Mouse (Mus musculus): ENCODE measurements around the gene Egfr.
A peak's percentile ranks its signal among the peaks of the same experiment; 100 is the strongest.

Gene Egfr

DNA sequence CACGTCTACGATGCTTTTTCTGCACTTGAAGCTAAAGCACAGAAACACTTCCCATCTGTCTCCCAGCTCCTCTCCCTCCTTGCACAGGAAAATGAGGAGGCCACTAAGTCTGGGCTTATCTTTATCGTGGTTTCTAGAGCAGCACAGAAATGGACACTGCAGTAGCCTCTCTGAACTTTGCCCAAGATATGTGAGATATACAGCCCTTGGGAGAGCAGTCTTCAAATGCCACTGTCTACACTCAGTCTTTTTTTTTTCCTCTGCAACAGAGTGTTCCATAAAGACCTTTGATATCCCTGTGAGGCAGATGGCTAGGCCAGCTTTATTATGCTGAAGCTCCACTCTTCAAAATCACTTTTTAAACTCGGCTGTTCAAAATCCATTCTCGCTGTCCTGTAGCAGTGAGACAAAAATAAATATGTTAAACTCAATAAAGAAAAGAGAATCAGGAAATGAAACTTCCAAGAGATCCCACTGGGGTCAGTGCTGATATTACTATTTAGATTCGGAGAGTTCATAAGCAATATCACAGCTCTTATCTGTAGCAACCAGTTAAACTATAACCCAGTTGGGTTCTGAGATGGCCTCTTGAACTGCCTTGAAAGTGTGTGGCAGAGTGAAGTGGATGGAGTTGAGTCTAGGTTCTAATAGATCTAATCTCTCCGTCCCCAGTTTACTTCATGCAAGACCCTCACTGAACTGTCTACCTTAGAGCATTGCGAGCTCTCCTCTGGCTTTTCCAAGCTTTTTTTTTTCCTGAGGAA lies 148.8 kb downstream of the Egfr start:
- no peak for DNase-seq

DNA sequence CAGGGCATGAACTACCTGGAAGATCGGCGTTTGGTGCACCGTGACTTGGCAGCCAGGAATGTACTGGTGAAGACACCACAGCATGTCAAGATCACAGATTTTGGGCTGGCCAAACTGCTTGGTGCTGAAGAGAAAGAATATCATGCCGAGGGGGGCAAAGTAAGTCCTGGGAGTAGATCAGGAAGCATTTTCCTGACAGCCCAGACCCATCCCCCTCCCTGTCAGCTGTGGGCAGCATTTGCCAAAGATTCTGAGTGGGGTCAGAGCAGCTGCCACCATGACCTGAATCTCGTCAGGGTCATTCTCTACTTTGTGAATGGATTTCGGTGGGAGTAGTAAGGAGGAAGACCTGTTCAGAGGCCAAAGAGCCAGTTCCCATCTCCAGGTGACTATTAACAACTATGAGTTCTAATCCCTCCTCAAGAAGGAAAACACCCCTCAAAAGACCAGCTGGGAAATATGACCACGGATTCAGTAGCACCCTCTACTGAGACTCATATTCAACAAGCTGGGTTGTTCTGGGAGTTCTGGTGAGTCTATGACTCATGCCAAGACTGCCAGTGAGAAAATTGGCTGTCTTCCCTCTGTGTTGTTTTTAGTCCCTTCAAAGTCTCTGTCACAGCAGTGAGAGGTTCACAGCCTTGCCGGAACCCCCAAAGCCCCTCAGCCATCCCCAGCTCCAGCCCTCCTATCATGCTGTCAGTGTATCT lies 152.5 kb downstream of the Egfr start:
- DNase-seq: peak; percentile 7

DNA sequence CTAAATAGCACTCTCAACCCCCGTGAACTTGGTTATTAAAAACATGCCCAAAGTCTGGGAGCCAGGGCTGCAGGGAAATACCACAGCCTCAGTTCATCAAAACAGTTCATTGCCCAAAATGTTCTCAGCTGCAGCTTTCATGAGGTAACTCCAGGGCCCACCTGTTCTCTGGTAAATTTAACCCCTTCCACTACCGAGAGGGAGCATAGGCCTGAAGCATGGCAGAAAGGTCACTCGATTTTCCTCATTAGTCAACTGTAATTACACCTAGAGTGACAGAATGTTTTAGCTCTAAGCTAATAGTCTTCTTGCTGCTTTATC lies 153.0 kb downstream of the Egfr start:
- DNase-seq: no peak

DNA sequence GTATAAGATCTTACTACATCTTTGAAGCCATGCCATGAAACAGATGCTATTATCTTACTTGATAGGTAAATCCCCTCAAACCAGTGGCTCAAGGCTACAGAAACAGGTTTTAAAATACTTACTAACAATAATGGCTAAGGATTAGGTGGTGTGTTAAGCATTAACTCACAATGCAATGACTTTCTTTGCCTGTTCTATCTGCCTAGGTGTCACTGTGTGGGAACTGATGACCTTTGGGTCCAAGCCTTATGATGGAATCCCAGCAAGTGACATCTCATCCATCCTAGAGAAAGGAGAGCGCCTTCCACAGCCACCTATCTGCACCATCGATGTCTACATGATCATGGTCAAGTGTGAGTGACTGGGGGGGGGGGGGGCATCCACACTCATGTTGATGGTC lies 154.5 kb downstream of the Egfr start:
- no peak for DNase-seq

DNA sequence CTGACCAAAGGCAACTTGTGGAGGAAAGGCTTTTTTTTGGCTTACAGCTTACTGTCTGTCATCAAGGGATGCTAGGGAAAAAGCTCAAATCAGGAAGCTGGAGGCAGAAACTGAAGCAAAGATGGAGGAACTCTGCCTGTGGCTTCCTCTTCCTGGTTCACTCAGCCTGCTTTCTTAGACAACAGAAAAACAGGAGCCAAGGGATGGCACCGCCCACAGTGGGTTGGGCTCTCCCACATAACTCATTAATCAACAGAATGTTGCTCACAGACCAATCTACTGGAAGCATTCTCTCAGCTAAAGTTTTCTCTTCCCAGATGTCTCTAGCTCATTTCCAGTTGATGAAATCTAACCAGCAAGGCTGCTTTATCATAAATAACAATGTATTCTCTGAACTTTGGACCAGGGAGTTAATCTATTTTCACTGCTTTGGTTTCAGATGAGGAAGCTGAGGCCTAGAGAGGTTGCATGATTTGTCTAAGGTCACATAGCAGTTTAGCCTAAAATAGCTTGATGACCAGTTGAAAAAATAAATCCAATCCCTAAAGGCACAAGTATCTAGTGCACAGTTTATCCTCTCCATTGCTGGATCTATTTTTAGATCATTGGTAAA lies 155.6 kb downstream of the Egfr start:
- peak; percentile 6 for DNase-seq

DNA sequence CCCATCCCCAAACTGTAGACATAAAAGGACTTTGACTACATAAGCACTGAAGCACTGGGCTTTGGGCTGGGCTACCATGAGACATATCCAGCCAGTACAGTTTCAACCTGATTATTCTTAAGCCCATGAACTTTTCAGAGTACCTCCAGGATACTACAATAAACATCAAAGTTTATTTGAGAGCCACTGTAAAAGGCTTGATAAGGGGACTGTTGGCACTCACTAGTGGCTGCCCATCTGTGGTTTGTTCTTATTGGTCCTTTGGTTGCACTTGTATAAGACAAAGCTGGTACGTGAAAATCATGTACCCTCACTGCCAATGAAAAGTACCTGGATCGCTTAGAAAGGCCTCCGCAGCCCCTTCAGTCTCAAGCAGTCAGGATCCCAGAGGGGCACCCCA lies 162.8 kb downstream of the Egfr start:
- no peak for DNase-seq

DNA sequence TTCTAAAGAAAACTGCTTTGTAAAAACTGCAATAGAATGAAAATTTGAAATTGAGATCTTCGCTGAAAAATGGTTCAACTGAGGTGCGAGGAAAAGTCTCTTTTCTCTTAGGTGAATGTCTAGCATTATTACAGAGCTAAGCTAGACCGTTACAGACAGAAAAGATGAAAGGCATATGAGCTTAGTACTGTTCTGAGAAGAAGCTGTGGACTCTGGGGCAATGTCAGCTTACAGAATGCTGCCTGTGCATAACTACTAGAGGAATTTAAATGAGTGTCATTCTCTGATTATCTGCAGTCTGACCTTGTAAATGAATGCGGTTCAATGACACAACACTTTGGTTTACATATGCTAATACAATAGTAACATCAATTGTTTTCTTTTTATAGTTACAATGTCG lies 163.8 kb downstream of the Egfr start:
- no peak for DNase-seq

DNA sequence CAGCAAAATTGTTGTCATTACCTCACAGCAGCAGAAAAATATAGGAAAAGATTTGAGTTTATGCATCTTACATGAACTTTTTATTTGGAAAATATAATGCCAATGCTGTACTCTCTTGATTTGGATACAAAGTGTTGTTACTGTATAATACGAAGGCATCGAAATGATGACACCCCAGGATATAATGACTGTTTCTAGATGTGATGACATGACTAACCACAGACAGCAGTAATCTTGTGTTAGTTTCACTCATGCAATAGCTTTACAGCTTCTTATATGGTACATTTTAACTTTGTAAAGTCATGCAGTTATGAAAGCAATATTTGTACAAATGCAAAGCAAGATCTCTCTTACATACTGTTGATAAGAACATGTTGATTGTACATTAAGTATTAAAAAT lies 165.5 kb downstream of the Egfr start:
- DNase-seq: no peak

DNA sequence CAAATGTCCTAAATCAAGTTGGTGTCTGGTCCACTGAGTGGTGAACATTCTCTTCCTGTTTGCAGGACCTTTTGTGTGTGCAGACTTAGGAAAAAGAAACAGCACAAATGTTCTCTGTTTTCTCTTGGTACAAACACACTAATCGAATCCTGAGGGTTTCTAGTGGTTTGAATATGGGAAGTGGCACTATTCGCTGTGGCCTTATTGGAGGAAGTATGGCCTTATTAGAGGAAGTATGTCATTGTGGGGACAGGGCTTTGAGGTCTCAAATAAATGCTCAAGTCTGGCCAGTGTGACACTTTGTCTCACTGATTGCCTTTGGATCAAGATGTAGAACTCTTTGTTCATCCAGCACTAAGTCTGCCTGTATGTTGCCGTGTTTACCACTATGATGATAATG lies 180.2 kb downstream of the Egfr start:
- DNase-seq: peak; percentile 24

DNA sequence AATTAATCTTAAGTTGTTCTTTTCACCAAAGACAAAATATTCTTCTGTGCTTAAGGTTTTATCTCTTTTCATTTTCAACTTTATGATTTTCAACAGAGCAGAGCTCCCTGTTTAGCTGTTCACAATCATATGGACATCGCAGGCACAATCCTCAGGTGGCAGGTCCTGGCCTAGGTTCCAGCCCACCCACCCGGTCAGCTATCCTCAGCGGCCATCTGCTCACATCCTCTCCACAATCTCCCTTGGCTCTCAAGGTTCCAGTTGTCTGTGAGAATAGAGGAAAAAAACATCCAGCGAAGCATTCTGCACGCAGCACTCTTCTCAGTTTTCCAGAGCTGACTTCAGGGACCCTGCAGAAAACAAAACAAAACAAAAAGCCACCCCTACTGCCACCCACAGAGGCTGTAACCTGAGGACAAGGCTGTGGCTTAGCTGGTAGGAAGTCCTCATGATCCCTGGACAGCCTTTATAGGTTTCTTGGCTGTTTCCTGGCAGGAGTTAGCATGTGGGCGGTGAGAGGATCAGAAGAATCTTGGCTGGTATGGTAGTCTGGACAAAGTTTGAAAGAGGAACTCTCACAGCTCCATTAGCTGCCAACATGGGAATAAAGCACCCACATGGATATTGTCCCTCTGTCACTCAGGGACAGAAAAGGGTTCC lies 183.7 kb downstream of the Egfr start:
- no peak for DNase-seq

DNA sequence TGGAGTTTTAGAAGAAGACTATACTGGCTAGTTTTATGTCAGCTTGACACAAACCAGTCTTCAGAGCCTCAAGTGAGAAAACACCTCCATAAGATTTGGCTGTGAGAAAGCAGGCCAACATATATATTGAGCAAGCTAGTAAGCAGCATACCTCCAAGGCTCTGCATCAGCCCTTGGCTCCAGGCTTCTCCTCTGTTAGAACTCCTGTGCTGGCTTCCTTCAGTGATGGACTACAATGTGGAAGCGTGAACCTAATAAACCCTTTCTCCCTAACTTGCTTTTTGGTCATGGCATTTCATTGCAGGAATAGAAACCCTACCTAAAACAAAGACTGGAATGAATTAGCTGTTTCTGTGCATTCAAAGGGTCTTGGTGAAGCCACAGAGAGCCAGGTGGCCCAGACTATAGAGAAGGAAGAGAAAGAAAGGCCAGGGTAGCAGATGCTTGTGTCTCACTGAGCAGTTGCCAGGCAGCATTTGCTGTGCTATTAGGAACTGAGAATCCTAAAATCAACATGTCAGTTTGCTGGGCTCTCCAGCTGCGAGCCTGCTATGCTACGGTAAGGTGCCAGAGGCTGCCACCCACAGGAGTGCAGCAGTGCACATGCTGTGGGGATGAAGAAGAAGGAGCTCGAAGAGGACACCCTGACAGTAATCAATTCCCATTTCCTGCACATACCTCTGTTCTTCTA lies 189.2 kb downstream of the Egfr start:
- DNase-seq: no peak

DNA sequence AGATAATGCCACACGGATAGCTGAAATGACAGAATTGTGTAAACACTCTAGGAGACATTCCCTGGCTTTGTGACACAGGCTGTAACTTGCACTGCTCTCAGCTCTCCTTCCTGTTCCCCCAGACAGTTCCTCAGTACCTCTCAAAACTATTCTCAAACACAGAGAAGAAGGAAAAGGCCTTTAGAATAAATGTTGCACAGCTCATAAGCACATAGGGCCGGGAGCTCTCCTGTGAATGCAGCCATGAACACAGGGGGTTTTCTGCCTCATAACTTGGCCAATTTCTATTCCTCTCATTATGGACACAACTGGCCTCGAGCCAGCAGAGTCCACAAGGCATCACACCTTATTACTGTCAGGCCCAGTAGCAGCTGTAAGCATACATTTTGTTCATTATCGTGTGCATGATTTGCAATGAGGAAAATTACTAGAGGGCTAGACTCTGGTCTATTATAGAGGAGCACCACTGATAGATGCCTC lies 190.0 kb downstream of the Egfr start:
- no peak for DNase-seq

DNA sequence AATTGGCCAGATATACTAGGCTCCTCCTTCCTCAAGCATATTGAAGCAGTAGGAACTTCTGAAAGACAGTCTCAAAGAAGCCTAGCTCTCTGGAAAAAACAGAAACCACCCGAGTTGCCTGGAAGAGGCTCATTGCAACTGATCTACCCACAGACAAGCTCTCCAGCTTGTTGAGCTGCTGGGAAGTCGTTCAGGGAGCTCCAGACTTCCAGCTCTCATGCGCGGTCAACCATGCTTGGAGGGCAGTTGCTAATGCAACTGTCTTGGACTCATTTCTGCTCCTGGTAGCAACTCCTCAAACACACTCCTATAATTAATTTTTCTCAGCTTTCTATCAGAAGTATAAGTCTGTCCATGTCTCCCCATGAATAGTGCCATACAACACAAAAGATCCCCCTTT lies 191.0 kb downstream of the Egfr start:
- no peak for DNase-seq

DNA sequence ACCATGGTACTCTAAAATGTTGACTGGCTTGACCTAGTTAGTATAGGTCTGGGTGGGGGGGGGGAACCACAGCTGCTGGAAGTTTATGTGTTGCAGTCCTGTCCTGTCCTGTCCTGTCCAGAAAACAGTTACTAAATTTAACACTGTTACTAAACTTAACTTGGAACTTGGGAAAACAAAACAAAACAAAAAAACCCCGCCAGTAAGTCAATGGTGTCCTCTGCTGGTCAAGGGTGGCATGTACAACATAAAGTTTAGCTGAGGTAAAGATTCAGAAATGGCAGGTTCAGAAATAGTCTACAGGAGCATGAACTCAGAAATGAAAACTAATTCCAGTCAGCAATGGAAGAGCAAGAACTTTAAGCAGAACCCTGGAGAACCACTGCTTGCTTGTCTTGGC lies 196.8 kb downstream of the Egfr start:
- peak; percentile 53 for DNase-seq

DNA sequence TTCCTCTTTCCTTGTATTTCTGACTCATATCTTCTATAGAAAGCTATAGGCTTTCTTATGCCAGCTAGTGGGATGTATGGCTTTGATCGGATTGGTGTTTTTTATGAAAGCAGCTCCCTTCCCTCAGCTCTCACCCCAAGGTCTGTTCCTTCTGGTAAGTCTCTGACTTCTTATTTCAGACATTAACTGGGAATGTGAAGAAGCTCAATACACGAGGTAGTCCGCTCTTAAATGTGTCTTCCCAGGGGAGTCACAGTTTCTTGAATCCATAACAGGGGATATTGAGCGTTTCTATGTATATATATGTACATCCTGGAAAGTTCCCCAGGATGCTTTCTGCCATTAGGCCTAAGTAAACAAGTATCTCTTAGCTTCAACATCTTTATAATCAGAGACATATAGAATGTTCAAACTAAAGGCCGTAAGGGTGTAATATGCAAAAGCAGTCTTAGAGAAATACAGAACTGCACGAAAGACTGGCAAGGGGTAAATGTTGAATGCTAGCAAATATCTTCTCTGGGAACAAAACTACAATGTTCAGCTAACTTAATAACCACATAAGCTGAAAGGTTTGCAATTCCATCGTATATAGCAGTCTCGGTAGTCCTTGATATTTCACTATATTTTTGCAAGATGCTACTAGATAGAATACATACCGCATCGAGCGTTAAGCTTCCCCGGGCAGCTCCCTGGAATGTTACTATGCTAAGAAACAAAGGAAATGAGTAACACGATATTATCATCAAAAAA lies 198.4 kb downstream of the Egfr start:
- DNase-seq: no peak

DNA sequence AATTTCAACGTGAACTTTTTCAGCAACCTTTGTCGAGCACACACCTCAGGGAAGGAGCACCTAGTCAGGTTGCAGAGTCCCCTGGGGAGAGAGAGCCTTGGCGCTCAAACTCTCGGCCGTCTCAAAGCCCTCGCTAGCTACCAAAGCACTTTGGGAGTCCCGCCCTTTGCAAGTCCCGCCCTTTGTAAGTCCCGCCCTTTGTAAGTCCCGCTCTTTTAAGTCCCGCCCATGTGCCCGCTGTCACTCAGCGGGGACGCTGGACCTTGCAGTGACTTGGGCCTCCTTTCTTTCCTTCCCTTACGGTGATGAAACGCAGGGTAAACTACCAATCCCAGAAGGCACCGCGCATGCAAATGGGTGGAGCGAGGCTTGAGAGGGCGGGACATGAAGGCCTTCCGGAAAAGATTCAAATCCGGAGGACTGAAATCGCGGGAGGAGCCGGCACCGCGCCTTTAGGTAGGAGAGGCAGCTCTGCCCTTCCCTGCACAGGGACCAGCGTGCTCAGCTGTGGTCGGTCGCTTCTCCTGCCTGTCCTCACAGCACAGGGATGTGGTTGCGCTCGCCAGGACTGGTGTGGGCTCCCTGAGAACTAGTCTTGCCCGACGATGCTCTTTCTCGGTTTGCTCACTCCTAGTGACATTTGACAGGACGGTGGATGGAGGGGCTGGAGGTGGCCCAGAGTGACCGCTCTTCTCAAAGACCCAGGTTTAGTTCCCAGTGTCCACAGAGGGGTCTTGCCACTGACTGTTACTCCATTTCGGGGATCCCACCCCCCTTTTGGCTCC lies 199.2 kb downstream of the Egfr start, which contains the start of gene Fbxo48:
Gene Fbxo48, plus strand, starts transcription at position 400 of the 785 bp plus-strand sequence.
- DNase-seq: peak; percentile 99

DNA sequence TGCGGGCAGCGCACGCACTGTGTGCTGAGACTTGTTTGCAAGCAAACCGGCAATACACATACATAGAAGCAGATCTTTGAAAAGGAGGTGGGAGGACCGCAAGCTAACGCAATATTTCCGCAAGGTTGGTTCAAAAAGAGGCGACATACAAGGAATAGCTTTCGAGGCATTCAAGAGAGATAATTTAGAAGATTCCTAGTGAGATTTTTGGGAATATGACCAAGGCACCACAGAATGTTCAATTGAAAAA lies 199.7 kb downstream of the Egfr start:
- no peak for DNase-seq

DNA sequence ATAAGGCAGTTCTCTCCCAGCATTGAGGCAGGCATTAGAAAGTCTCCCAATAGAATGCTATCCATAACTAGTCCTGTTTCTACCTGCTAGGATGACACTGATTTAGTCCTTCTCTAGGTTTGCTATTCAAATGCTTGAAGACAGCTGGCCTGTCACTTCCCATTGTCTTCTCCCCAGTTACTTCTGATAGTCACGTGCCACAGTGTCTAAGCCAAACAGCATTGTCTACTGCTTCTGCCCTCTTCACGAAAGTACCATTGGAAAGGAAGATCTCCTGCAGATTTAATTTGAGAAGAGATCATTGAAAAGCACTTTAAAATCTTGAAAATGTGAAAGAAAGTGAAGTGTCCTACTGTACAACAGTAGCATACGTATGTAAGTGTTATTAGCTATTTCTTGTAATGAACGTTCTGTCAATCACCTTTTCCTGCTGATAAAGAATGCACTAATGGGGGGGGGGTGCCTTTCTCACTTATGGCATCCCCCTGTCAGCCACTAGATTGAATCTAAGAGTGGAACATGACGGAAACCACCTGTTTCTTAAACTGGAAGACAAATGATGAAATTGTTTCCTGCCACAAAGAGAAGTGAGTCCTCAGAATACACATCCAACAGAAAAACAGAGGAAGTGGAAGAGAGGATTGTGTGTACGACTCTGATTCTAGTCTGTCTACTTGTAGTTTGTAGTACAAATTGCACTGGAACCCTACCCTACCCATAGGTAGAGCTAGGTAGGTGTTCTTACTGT lies 204.3 kb downstream of the Egfr start:
- DNase-seq: no peak

DNA sequence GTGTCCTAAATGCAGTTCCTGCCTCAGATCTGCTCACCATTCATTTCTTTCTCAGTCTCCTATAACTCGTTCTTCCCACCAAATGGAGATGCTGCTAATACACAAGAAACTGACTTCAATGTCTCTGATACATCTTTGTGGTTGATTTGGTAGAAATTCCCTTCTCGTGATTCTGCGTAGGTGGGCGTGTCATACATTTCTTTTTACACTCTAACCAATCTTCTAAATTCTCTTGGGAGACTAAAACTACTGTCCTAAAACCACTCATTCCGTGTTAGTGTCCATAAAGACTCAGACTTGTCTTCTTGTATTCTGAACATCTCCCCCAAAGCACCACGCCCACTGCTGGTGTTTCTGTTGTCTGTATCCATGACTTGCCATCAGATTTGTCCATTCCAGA lies 205.0 kb downstream of the Egfr start:
- no peak for DNase-seq

DNA sequence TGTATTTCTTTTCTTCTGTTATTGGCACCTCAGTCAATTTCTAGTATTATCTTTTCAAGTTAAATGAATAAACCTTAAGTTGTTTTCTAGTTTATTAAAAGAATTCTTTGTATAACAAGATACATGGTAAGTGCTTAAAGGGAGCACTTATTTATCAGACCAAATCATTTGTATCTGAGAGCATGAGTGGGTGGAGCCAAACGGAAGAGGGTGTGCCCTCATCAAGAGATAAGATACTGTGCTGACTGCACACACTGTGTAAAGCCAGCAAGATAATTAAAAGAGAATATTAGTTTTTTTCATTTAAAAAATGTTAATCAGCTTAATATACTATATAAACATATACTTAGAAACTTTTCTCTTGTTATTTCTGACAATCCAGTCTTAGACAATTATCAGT lies 206.5 kb downstream of the Egfr start:
- no peak for DNase-seq

Measured in lung, postnatal 36 days (tissue).